Mouse (Mus musculus) ES-Bruce4 (cell line): ENCODE results near the gene Adtrp. TPM values are rescaled to one million over a fixed set of nuclear protein-coding genes. Genes with fewer than 3 reads are reported as not detected.

ENCODE experiments used
- H3K27ac ChIP-seq: 2 replicates; pipeline ENCODE4 v1.5.1; 2012; ENCODE audit warnings: low read length, inconsistent platforms; ENCODE audit not compliant: insufficient read depth
- H3K27me3 ChIP-seq: 2 replicates; pipeline ENCODE4 v1.6.1; 2012; ENCODE audit warnings: mild to moderate bottlenecking, low read length, inconsistent platforms; ENCODE audit not compliant: control insufficient read depth, poor library complexity, insufficient read depth, severe bottlenecking
- H3K36me3 ChIP-seq: 2 replicates; pipeline ENCODE4 v1.6.1; 2012; ENCODE audit warnings: inconsistent platforms, mild to moderate bottlenecking, low read length, moderate library complexity; ENCODE audit not compliant: control insufficient read depth, poor library complexity, insufficient read depth, severe bottlenecking
- H3K4me1 ChIP-seq: one replicate; pipeline ENCODE4 v1.8.1; 2011; ENCODE audit warnings: low read length; ENCODE audit not compliant: control insufficient read depth, insufficient read depth
- H3K4me3 ChIP-seq: 2 replicates; pipeline ENCODE4 v1.5.1; 2011; ENCODE audit warnings: low read depth, mild to moderate bottlenecking, low read length
- H3K9ac ChIP-seq: 2 replicates; pipeline ENCODE4 v1.6.1; 2012; ENCODE audit warnings: low read depth, mild to moderate bottlenecking, inconsistent platforms; ENCODE audit not compliant: poor library complexity, severe bottlenecking
- H3K9me3 ChIP-seq: replicated peaks from 2 replicates; pipeline ENCODE4 v1.6.1; 2012; ENCODE audit warnings: mild to moderate bottlenecking, low read length, inconsistent platforms; ENCODE audit not compliant: control insufficient read depth, poor library complexity, insufficient read depth, severe bottlenecking
- CTCF ChIP-seq: IDR thresholded peaks from one replicate; pipeline ENCODE4 v1.8.1; 2011; ENCODE audit warnings: low read depth, low read length
- EP300 ChIP-seq: IDR thresholded peaks from 2 replicates; pipeline ENCODE4 v1.6.1; 2011; ENCODE audit warnings: low read depth, low read length; ENCODE audit not compliant: insufficient read depth
- POLR2A ChIP-seq: IDR thresholded peaks from one replicate; pipeline ENCODE4 v1.8.1; 2011; ENCODE audit warnings: low read length; ENCODE audit not compliant: insufficient read depth
- polyA plus RNA-seq: library from polyadenylated mRNA; stranded (reverse); fragments of >200 nt; gene quantifications from 2 replicates; pipeline ENCODE4 v1.2.4, GENCODE M21; 2011; ENCODE audit warnings: low read depth; ENCODE audit not compliant: missing spikeins, insufficient read depth, insufficient read length

The Adtrp gene
- polyA plus RNA-seq, 1 experiment = 2.2 TPM

- Histone ChIP-seq H3K9me3 (no peaks in the 10 kb centered on the region), H3K9ac (no peak overlapping the region), H3K4me3 (no peak overlapping the region), H3K4me1 (no peaks in the 10 kb centered on the region), H3K36me3 (no peaks in the 10 kb centered on the region), H3K27ac (no peak overlapping the region), H3K27me3 (no peaks in the 10 kb centered on the region; the same call in none of the 2 replicates)
- no peak for TF ChIP-seq EP300
- no peak for TF ChIP-seq CTCF
- no peak for TF ChIP-seq POLR2A
These were observed 36.3 kb upstream of the Adtrp start for GRCm38 (mm10) chr13:41883665-41884291.

- no peaks in the 10 kb centered on the region for H3K27me3 ChIP-seq
These were observed 33.7 kb upstream of the Adtrp start for GRCm38 (mm10) chr13:41881201-41881600.

DNA sequence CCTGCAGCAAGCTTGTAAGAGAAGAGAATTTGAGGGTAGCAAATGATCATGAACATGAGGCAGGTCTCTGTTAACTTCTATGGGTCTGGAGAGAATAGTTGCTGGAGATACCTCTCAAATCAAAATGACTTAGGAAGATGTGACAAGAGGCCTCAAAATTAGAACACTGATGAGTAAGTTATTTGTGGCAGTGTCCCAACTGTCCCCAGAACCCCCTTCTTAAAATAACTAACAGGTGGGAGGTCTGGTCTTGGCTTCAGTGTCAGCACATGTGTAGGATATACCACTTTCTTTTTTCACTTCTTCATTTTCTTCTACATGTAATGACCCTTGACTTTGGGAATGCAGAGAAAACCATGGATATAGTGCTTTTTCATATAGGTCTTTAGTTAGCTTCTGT lies 33.0 kb upstream of the Adtrp start:
- Histone ChIP-seq H3K36me3 (no peaks in the 10 kb centered on the region), H3K9ac (no peak overlapping the region), H3K4me3 (no peak overlapping the region), H3K4me1 (no peaks in the 10 kb centered on the region), H3K27ac (no peak overlapping the region), H3K9me3 (no peaks in the 10 kb centered on the region), H3K27me3 (no peaks in the 10 kb centered on the region)
- TF ChIP-seq EP300 (no peak), CTCF (no peak), POLR2A (no peak)

More at GRCm38 (mm10) chr13:41881201-41881600, 33.7 kb upstream of the Adtrp start:
- H3K27ac ChIP-seq = no peak overlapping the region
- H3K36me3 ChIP-seq = no peaks in the 10 kb centered on the region
- H3K4me3 ChIP-seq = no peak overlapping the region
- H3K4me1 ChIP-seq = no peaks in the 10 kb centered on the region
- H3K9me3 ChIP-seq = no peaks in the 10 kb centered on the region
- H3K9ac ChIP-seq = no peak overlapping the region
- no peak for TF ChIP-seq CTCF
- TF ChIP-seq POLR2A = no peak
- no peak for TF ChIP-seq EP300

GRCm38 (mm10) chr13:41872686-41873085 lies 25.2 kb upstream of the Adtrp start:
- Histone ChIP-seq H3K36me3 (no peaks in the 10 kb centered on the region), H3K9me3 (no peaks in the 10 kb centered on the region), H3K4me1 (no peaks in the 10 kb centered on the region), H3K4me3 (no peak overlapping the region), H3K27me3 (no peaks in the 10 kb centered on the region), H3K27ac (no peak overlapping the region), H3K9ac (no peak overlapping the region)
- no peak for TF ChIP-seq CTCF
- TF ChIP-seq POLR2A = no peak
- no peak for TF ChIP-seq EP300

GRCm38 (mm10) chr13:41872161-41872562 lies 24.7 kb upstream of the Adtrp start:
- no peaks in the 10 kb centered on the region for H3K36me3 ChIP-seq
- H3K9ac ChIP-seq = no peak overlapping the region
- H3K9me3 ChIP-seq = no peaks in the 10 kb centered on the region
- TF ChIP-seq CTCF = no peak
- no peak for TF ChIP-seq EP300
- no peak for TF ChIP-seq POLR2A
- H3K27me3 ChIP-seq = no peaks in the 10 kb centered on the region
- H3K4me3 ChIP-seq = no peak overlapping the region
- no peaks in the 10 kb centered on the region for H3K4me1 ChIP-seq
- H3K27ac ChIP-seq = no peak overlapping the region

GRCm38 (mm10) chr13:41867533-41867932 lies 20.0 kb upstream of the Adtrp start:
- TF ChIP-seq CTCF (no peak), EP300 (no peak), POLR2A (no peak)
- Histone ChIP-seq H3K4me3 (no peak overlapping the region), H3K27ac (no peak overlapping the region), H3K27me3 (no peaks in the 10 kb centered on the region), H3K36me3 (no peaks in the 10 kb centered on the region), H3K4me1 (no peaks in the 10 kb centered on the region), H3K9ac (no peak overlapping the region), H3K9me3 (no peaks in the 10 kb centered on the region)
